Mouse (Mus musculus) hematopoietic stem cell, adult 5-6 weeks (primary cell): ENCODE data around the gene Tle2. TPM values are rescaled to one million over a fixed set of nuclear protein-coding genes. Genes with fewer than 3 reads are reported as not detected.

Source experiments
- ATAC-seq, 2 experiments: fragments of 125-278 bp in 1 of 2; replicated peaks in 1 of 2; 2 replicates each; pipeline ENCODE4 v1.8.0; 2016 to 2017; ENCODE audit warnings: inconsistent platforms in 2 of 2, mild to moderate bottlenecking in 2 of 2, moderate number of reproducible peaks in 2 of 2, low read depth in 1 of 2, moderate TSS enrichment in 1 of 2; ENCODE audit not compliant: low FRiP score in 2 of 2, poor library complexity in 2 of 2, severe bottlenecking in 2 of 2, insufficient read depth in 1 of 2, low TSS enrichment in 1 of 2
- total RNA-seq: library from RNA; stranded (forward); fragments of 172-1452, 232-1000 nt; gene quantifications from 2 replicates; pipeline ENCODE4 v1.2.3, GENCODE M21; 2017

Tle2 gene
- total RNA-seq, 1 experiment from 2014 or later = 11.2 TPM

DNA sequence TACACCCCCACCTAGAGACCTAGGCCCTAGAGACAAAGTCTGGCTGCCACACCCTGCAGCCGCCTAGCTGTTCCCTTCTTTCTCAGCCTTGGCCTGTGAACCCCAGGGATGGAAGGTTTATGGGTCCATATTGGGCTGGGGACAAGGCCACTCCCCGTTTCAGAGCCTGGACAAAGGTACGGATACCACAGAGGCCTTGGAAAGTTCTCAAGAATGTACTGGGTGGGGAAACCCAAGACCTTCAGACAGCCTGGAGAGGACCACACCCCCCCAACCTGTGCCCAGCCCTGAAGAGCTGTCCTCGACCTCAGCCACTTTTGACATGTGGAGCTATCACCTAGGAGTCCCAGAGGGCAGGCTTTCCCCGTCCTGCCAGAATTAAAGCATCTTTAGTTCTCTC, 25.4 kb upstream of the Tle2 start:
- no peak for ATAC-seq

DNA sequence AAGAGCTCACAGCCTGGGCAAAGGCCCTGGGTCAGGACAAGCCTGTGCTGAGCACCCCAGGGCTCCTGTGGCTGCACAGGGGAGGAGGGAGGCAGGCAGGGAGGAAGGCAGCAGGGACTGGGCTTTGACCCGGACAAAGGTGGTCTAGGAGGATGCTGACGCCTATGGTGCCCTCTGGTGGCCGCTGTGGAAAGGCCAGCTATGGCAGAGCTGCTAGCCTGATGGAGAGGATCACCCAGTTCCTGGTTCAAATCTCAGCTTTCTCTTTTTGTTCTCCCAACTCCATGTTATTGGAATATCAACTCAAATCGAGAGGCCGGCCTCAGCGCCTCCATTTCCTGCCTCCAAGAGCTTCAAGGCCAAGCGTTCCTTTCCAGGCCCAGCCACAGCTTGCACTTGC, 24.1 kb upstream of the Tle2 start:
- peak; percentile 42 to 46 for ATAC-seq

DNA sequence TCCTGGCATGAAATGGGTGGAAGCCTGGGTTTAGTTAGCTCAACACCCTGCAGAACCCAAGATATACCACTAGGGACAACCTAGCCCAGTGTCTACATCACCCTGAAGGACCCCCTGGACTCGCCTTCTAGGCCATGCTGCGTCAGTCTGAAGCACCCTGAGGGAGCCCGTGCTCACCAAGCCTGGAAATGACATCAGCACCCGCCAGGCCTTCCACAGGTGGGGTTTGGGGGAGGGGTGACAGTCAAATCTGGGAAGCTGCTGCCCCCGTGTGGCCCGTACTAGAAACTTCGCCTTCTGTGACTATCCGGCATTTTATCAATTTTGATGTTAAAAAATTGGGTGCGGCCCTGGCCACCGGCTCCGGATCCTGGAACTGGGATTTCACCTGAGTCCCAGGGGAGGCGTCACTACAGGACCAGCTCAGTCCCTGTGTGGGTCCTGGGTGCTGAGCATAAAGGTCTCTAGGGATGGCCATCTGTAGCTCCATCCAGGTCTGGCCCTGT, 22.7 kb upstream of the Tle2 start:
- ATAC-seq = peak; percentile 89 to 92

DNA sequence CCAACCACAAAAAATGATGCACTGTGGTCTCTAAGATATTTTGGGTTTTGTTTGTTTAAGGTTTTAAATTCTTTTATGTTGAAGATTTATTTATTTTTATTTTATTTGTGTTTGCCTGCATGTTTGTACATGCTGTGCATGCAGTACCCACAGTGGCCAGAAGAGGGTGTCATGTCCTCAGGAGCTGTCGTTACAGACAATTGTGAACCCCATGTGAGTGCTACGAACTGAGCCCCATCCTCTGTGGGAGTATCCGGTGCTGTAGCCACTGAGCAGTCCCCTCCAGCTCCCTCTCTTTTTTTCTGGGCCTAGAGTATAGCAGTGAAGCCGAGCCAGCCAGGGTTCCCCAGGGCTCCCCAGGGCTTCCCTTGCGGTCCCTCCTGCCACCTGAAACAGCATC, 21.1 kb upstream of the Tle2 start:
- no peak for ATAC-seq

DNA sequence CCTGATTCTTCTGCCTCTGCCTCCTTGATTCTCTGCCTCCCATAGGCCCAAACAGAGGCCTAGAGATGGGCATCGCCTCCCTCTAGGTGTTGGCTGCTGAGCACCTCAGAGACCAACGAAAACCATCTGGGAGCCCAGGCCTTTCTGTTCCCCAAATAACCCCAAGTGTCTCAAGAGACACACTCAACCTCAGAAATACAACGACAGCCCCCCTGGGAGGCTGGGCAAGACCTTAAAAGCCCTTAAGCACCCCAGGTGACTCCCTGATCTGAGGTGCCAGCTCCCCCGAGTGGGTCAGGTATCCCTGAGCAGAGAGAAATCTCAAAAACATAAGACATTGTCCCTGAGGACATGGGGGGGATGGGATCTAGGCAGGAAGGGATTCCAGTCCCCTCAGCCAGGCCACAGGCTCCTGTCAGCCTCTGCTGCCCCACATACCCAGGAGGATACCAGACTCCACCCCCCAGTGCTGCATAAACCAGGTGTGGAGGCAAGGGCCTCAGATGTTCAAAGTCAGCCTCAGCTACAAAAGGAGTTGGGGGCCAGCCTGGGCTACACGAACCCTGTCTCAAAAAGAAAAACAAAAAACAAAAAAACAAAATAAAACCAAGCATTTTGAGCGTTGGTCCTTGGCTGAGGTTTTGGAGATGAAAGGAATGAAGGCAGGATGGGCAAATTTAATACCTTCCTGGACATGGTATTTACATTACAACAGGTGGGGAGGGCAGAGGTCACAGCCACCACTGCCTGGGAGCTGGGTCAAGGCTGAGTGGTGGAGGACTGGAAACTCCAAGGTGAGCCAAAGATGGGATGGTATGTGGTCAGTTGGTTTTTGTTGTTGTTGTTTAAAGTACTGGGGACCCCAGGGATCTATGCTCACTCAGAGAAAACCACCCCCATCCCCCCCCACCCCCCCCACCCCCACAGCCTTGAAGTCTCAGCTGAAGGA, 20.3 kb upstream of the Tle2 start:
- ATAC-seq = no peak

DNA sequence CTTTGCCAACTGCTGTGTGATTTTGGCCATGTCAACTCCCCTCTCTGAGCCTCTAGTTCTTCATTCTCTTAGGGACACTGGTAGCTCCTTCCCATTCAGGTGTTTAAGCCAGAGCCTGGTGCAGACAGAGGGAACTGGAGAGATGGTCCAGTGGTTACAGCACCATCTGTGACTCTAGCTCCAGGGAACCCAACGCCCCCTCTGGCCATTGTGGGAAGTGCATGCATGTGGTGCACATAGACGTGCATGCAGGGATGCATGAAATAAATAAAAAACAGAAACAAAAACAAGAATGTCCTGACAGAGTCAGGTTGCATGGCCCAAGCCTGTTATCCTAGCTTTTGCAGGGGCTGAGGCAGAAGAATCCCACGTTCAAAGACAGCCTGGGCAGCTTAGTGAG, 18.1 kb upstream of the Tle2 start:
- no peak for ATAC-seq

DNA sequence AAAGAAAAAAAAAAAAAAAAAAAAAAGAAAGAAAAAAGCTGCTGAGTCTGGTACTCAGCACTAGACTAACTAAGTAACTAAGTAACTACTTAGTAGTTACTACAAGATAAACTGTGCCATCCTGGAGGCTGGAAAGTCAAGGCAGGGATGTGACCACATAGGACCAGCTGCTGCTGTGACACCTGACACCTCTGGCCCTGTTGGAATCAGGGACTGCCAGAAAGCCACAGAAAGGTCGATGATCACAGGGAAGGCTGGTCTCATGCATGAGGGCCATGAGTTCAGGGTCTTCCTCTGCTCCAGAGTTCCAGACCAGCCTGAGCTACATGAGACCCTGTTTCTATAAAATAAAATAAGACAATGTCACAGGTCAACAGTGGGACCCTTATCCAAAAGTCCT, 16.9 kb upstream of the Tle2 start:
- no peak for ATAC-seq

DNA sequence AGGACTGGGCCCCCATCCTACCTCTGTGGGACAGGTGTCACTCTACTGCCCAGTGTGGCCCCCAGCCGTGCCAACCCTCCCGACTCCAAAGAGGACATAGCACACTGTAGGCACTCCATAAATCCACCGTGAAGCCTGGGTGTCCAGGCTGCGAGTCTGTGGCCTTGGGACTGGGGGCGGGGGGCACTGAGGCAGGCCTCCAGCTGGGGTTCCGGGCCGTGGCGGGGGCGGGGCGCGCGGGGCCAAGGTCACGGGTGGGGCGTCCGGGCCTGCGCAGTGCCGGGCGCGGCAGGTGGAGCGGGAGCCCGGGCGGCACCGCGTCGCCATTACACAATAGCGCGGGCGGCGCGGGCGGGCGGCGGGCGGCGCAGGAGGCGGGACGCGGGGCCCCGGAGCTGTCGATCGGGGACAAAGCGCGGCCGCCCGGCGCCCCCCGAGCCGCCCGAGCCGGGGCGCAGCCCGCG, 15.2 kb upstream of the Tle2 start, which contains the start of gene Aes:
Gene Aes, plus strand, starts transcription at position 326 of the 464 bp plus-strand sequence.
- ATAC-seq = no peak

DNA sequence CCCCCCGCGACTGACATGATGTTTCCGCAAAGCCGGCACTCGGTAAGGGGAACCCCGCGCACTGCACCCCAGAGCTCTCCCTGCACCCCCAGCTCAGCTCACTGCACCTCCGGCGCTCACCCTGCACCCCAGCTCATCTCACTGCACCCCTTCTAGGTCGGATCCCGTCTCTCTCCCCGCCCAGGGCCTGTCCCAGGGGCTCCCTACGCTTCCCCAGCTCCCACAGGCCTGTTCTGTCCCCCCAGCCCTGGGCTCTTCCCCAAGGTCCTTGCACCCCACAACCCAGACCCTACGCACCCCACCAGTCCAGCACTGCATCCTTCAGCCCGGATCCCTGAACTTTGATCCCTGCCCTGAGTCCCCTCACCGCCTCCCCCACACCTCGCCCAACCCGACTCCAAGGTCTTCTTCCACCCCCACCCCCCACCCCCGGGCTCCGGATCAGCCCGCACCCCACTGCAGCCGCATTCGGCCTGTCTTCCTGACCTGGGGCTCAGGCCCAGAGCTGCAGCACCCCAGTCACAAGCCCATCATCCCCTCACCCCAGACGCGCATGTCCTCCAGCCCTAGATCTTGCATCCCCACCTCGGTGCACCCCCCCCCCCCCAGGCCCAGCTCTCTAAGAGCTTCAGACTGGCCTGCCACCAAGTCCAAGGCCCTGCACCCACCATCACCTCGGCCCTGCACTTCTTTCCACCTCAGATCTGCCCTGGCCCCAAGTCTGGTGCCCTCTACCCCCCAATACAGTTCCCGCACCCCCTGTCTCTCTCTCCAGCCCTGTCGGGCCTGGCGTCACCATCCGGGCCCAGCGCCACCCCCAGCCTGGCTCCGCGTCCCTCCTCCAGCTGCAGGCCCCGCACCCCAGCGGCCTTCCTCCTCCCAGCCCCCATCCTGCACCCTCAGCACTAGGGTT, 14.5 kb upstream of the Tle2 start:
- ATAC-seq = peak; percentile 30 to 48; a peak in 3 of 4 replicates

DNA sequence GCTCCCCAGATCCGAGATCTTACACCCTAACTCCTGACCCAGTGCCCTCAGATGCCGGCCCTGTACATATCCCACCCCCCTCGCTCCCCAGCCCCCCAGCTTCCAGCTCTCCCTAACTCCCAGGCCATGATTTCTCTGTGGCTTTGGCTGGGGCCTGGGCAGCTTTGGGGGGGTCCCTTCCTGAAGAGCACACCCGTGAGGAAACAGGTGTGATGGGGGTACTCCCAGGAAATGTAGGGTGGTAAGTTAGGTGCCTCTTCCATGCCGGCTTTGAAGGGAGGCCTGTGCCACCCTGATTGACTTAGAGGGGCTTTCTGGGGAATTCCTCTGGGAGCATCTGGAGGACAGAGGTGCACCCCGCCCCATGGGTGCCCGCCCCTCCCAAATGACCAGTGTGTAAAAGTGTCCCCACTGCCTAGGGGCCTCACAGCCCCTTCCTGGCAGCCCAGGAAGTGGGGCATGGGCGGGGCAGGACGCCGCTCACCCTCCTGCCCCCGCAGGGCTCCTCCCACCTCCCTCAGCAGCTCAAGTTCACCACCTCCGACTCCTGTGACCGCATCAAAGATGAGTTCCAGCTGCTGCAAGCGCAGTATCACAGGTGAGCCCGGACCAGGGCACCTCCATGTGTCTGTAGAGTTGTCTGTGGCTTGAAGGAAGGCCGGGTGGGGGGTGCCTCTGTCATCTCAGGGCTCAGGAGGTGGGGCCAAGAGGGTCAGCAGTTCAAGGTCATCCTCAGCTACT, 13.5 kb upstream of the Tle2 start:
- ATAC-seq = peak; percentile 47 to 50; a peak in 2 of 4 replicates

DNA sequence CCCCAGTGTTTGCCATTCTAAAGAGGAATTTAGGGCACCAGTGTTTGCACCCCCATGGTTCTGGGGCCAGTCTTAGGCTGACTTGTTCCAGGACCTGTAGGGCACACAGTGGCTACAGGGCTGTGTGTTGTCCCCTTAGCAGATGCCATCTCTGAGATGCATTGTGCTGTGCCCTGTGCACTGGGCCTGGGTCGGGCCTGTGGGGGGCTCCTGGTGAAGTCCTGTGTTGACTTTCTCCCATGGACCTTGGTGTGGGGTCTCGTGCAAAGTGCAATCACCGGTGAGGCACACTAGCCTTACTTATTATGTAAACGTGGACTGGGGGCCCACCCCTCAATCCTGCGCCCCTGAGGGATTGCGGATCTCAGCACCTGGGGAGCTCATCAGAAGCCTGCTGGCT, 11.9 kb upstream of the Tle2 start:
- no peak for ATAC-seq

DNA sequence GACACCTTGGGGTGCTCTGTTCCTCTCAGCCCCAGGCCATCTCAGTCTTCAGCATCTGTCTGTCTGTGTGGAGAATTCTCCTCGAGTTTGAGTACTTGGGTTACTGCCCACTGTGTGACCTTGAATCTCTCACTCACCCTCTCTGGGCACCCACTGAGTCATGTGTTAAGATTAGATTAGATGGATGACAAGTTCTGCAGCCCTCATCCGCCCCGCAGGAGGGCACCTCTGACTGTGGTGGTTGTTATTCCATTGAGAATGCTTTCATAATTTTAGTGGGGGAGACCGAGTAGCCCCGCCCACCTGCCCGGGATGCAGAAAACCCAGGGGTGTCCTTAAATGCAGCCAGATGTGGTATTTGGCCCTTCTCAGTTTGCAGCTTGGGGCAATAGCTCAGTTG, 10.9 kb upstream of the Tle2 start:
- no peak for ATAC-seq

DNA sequence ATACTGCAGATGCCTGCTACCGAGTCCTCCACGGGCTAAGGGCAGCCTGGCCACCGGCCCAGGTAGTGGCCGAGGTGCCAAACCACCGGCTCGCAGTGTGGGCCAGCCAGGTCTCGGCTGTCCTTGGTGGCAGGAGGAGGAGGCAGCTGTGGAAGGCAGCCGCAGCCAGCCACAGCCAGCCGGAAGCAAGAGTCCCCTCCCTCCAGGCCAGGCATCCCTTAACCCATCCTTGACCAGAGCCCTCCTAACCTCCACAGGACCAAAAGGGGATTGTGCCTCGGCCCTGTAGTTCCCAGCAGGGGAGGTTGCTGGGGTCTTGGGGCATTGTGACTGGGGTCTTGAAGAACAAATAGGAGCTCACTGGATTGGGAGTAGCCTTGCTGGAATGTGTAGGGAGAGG, 10.1 kb upstream of the Tle2 start:
- 0 out of 4 replicates have a peak, but pooled peaks have one; percentile 5 to 12 for ATAC-seq

DNA sequence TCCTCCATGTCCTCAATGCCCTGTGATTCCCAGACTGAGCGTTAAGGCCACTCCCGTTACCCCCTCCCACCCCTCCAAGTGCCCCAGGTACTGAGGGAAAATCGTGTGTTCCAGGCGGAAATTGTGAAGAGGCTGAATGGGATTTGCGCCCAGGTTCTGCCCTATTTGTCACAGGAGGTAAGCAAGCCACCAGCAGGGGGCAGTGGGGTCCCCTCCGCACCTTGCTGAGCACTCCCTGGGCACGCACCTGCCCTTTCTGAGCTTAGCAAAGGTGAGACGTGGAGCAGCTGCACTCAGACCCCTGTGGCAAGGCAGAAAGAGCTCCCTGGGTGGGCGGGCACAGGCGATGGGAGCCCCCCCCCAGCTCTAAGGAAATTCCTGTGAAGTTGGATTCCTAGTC, 9.6 kb upstream of the Tle2 start:
- no peak for ATAC-seq

DNA sequence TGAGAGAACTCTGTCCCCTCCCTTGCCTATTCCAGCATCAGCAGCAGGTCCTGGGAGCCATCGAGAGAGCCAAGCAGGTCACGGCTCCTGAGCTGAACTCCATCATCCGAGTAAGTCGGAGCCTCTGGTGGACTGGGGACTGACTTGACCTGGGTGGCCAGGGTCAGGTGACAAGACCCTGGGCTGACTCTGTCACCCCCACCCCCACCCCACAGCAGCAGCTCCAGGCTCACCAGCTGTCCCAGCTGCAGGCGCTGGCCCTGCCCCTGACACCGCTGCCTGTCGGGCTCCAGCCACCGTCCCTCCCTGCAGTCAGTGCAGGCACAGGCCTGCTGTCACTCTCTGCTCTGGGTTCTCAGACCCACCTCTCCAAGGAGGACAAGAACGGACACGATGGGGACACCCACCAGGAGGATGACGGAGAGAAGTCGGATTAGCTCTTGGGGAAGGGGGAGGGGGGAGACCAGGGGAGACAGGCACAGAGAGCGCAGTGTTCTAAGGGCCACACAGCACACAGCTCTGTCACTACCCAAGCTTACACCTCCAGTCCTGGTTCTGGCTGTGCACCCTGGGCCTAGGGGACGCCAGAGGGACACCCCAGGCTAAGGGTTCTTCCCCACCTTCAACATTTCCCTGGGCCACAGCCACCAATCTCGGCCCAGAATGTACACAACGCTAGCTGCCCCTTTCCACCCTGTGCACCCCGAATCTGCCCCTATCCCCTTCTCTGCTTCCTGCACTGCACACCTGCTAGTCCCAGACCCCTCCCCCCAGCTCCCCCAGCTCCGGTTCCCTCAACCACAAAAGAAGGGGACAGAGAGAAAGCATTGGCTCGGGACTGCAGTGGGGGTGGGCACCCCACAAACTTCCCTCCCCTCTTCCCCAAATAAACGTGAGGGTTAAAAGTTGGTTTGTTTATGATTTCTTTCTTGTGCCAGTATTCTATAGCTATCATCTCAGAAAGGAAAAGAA, 8.8 kb upstream of the Tle2 start:
- no peak for ATAC-seq
